Mouse (Mus musculus): ENCODE results near the gene Ncaph. TPM values are rescaled to one million over a fixed set of nuclear protein-coding genes. Genes with fewer than 3 reads are reported as not detected.
"Not testable (repeated sequence)": the region's sequence is repeated elsewhere in the genome, so short reads cannot be mapped to it uniquely, and the experiment has no call there.

Ncaph gene
- polyA plus RNA-seq, 1 experiment from 2014 or later: 52.8 TPM

- 0 out of 2 replicates have a peak, but pooled peaks cover 10% of the 10 kb centered on the region for H3K36me3 ChIP-seq (ENCODE audit: control insufficient read depth, insufficient read depth, low read length)
- H3K9me3 ChIP-seq (replicated peaks; ENCODE audit: control insufficient read depth, low read length): no peaks in the 10 kb centered on the region
- DNase-seq (ENCODE audit: low spot score) (no peak), ATAC-seq (no peak)
- no peaks in the 10 kb centered on the region for H3K27me3 ChIP-seq (replicated peaks; ENCODE audit: control insufficient read depth, insufficient read depth, low read length)
- H3K4me1 ChIP-seq (ENCODE audit: control insufficient read depth, insufficient read depth, low read length): peaks cover 23% of the 10 kb centered on the region
- H3K9ac ChIP-seq (ENCODE audit: low read length): no peak overlapping the region
- no peak overlapping the region for H3K27ac ChIP-seq (ENCODE audit: low read depth, low read length)
- H3K4me2 ChIP-seq (ENCODE audit: low read length): no peak overlapping the region
- H3K4me3 ChIP-seq (ENCODE audit: low read depth, low read length): no peak overlapping the region
- WGBS: 98% methylated on average over 7 of the region's 7 CpGs
These were observed 6.3 kb upstream of the Ncaph start for GRCm38 (mm10) chr2:127140011-127140410.

- Histone ChIP-seq H3K27me3 (replicated peaks; ENCODE audit: control insufficient read depth, insufficient read depth, low read length) (no peaks in the 10 kb centered on the region), H3K9me3 (replicated peaks; ENCODE audit: control insufficient read depth, low read length) (no peaks in the 10 kb centered on the region), H3K27ac (ENCODE audit: low read depth, low read length) (no peak overlapping the region), H3K4me3 (ENCODE audit: low read depth, low read length) (no peak overlapping the region), H3K9ac (ENCODE audit: low read length) (no peak overlapping the region), H3K4me1 (ENCODE audit: control insufficient read depth, insufficient read depth, low read length) (peaks cover 23% of the 10 kb centered on the region), H3K36me3 (ENCODE audit: control insufficient read depth, insufficient read depth, low read length) (0 out of 2 replicates have a peak, but pooled peaks cover 10% of the 10 kb centered on the region), H3K4me2 (ENCODE audit: low read length) (no peak overlapping the region)
- DNase-seq (ENCODE audit: low spot score) (no peak), ATAC-seq (no peak)
- WGBS: 100% methylated on average over 1 of the region's 1 CpGs
These were observed 5.9 kb upstream of the Ncaph start for GRCm38 (mm10) chr2:127139605-127140004.

GRCm38 (mm10) chr2:127139094-127139493, 5.3 kb upstream of the Ncaph start:
- 91% methylated on average over 8 of the region's 8 CpGs for WGBS
- Histone ChIP-seq H3K4me1 (ENCODE audit: control insufficient read depth, insufficient read depth, low read length) (peaks cover 28% of the 10 kb centered on the region), H3K27ac (ENCODE audit: low read depth, low read length) (no peak overlapping the region), H3K4me3 (ENCODE audit: low read depth, low read length) (no peak overlapping the region), H3K36me3 (ENCODE audit: control insufficient read depth, insufficient read depth, low read length) (0 out of 2 replicates have a peak, but pooled peaks cover 10% of the 10 kb centered on the region), H3K4me2 (ENCODE audit: low read length) (no peak overlapping the region), H3K27me3 (replicated peaks; ENCODE audit: control insufficient read depth, insufficient read depth, low read length) (no peaks in the 10 kb centered on the region), H3K9me3 (replicated peaks; ENCODE audit: control insufficient read depth, low read length) (no peaks in the 10 kb centered on the region), H3K9ac (ENCODE audit: low read length) (no peak overlapping the region)
- DNase-seq (ENCODE audit: low spot score) (no peak), ATAC-seq (no peak)

GRCm38 (mm10) chr2:127138449-127138848, 4.7 kb upstream of the Ncaph start:
- Histone ChIP-seq H3K9me3 (replicated peaks; ENCODE audit: control insufficient read depth, low read length) (no peaks in the 10 kb centered on the region), H3K4me1 (ENCODE audit: control insufficient read depth, insufficient read depth, low read length) (peaks cover 24% of the 10 kb centered on the region), H3K27ac (ENCODE audit: low read depth, low read length) (no peak overlapping the region), H3K4me2 (ENCODE audit: low read length) (no peak overlapping the region), H3K9ac (ENCODE audit: low read length) (no peak overlapping the region), H3K27me3 (replicated peaks; ENCODE audit: control insufficient read depth, insufficient read depth, low read length) (no peaks in the 10 kb centered on the region), H3K36me3 (ENCODE audit: control insufficient read depth, insufficient read depth, low read length) (0 out of 2 replicates have a peak, but pooled peaks cover 10% of the 10 kb centered on the region), H3K4me3 (ENCODE audit: low read depth, low read length) (no peak overlapping the region)
- 89% methylated on average over 4 of the region's 4 CpGs for WGBS
- no peak for DNase-seq (ENCODE audit: low spot score)
- ATAC-seq: no peak

GRCm38 (mm10) chr2:127137838-127138420, 4.2 kb upstream of the Ncaph start:
- no peak overlapping the region for H3K9ac ChIP-seq (ENCODE audit: low read length)
- no peaks in the 10 kb centered on the region for H3K27me3 ChIP-seq (replicated peaks; ENCODE audit: control insufficient read depth, insufficient read depth, low read length)
- no peak overlapping the region for H3K4me2 ChIP-seq (ENCODE audit: low read length)
- no peak for ATAC-seq
- no peak overlapping the region for H3K4me3 ChIP-seq (ENCODE audit: low read depth, low read length)
- no peaks in the 10 kb centered on the region for H3K9me3 ChIP-seq (replicated peaks; ENCODE audit: control insufficient read depth, low read length)
- DNase-seq (ENCODE audit: low spot score): no peak
- WGBS: 71% methylated on average over 10 of the region's 10 CpGs
- peaks cover 25% of the 10 kb centered on the region for H3K4me1 ChIP-seq (ENCODE audit: control insufficient read depth, insufficient read depth, low read length)
- no peak overlapping the region; the same call in 1 of the 2 replicates for H3K27ac ChIP-seq (ENCODE audit: low read depth, low read length)
- 0 out of 2 replicates have a peak, but pooled peaks cover 10% of the 10 kb centered on the region for H3K36me3 ChIP-seq (ENCODE audit: control insufficient read depth, insufficient read depth, low read length)

GRCm38 (mm10) chr2:127136979-127137378, 3.2 kb upstream of the Ncaph start:
- Histone ChIP-seq H3K27me3 (replicated peaks; ENCODE audit: control insufficient read depth, insufficient read depth, low read length) (no peaks in the 10 kb centered on the region), H3K36me3 (ENCODE audit: control insufficient read depth, insufficient read depth, low read length) (0 out of 2 replicates have a peak, but pooled peaks cover 10% of the 10 kb centered on the region), H3K9me3 (replicated peaks; ENCODE audit: control insufficient read depth, low read length) (no peaks in the 10 kb centered on the region), H3K4me1 (ENCODE audit: control insufficient read depth, insufficient read depth, low read length) (peaks cover 29% of the 10 kb centered on the region), H3K9ac (ENCODE audit: low read length) (0 out of 2 replicates have a peak overlapping the region, but pooled peaks have one; percentile 1), H3K4me3 (ENCODE audit: low read depth, low read length) (no peak overlapping the region), H3K27ac (ENCODE audit: low read depth, low read length) (peak overlapping the region; percentile 40; the same call in 1 of the 2 replicates), H3K4me2 (ENCODE audit: low read length) (peak overlapping the region; percentile 26; the same call in 1 of the 2 replicates)
- DNase-seq (ENCODE audit: low spot score) (peak; percentile 91), ATAC-seq (peak; percentile 65)
- WGBS: under 1% methylated on average over 5 of the region's 5 CpGs

- WGBS: 43% methylated on average over 2 of the region's 3 CpGs
- H3K4me2 ChIP-seq (ENCODE audit: low read length); DNase-seq (ENCODE audit: low spot score); H3K9me3 ChIP-seq (replicated peaks; ENCODE audit: control insufficient read depth, low read length); H3K27ac ChIP-seq (ENCODE audit: low read depth, low read length); ATAC-seq; H3K36me3 ChIP-seq (ENCODE audit: control insufficient read depth, insufficient read depth, low read length); H3K4me3 ChIP-seq (ENCODE audit: low read depth, low read length); H3K27me3 ChIP-seq (replicated peaks; ENCODE audit: control insufficient read depth, insufficient read depth, low read length); H3K9ac ChIP-seq (ENCODE audit: low read length): not testable (repeated sequence)
- H3K4me1 ChIP-seq (ENCODE audit: control insufficient read depth, insufficient read depth, low read length): peaks cover 29% of the 10 kb centered on the region
These were observed 1.5 kb upstream of the Ncaph start for GRCm38 (mm10) chr2:127135255-127135654.

- no peak overlapping the region for H3K27ac ChIP-seq (ENCODE audit: low read depth, low read length)
- no peak overlapping the region for H3K4me3 ChIP-seq (ENCODE audit: low read depth, low read length)
- ATAC-seq: no peak
- no peak for DNase-seq (ENCODE audit: low spot score)
- H3K4me2 ChIP-seq (ENCODE audit: low read length): peak overlapping the region; percentile 68; the same call in 1 of the 2 replicates
- no peaks in the 10 kb centered on the region for H3K9me3 ChIP-seq (replicated peaks; ENCODE audit: control insufficient read depth, low read length)
- no peak overlapping the region for H3K9ac ChIP-seq (ENCODE audit: low read length)
- H3K27me3 ChIP-seq (replicated peaks; ENCODE audit: control insufficient read depth, insufficient read depth, low read length): no peaks in the 10 kb centered on the region
- 76% methylated on average over 8 of the region's 8 CpGs for WGBS
- peaks cover 5% of the 10 kb centered on the region for H3K36me3 ChIP-seq (ENCODE audit: control insufficient read depth, insufficient read depth, low read length)
- peaks cover 19% of the 10 kb centered on the region for H3K4me1 ChIP-seq (ENCODE audit: control insufficient read depth, insufficient read depth, low read length)
These were observed 2.4 kb downstream of the Ncaph start for GRCm38 (mm10) chr2:127131353-127131752.

- WGBS: 85% methylated on average over 5 of the region's 5 CpGs
- no peaks in the 10 kb centered on the region for H3K9me3 ChIP-seq (replicated peaks; ENCODE audit: control insufficient read depth, low read length)
- H3K27ac ChIP-seq (ENCODE audit: low read depth, low read length): no peak overlapping the region
- H3K27me3 ChIP-seq (replicated peaks; ENCODE audit: control insufficient read depth, insufficient read depth, low read length): no peaks in the 10 kb centered on the region
- H3K4me2 ChIP-seq (ENCODE audit: low read length): no peak overlapping the region
- no peak for ATAC-seq
- no peak overlapping the region for H3K4me3 ChIP-seq (ENCODE audit: low read depth, low read length)
- peaks cover 11% of the 10 kb centered on the region for H3K4me1 ChIP-seq (ENCODE audit: control insufficient read depth, insufficient read depth, low read length)
- no peak overlapping the region for H3K9ac ChIP-seq (ENCODE audit: low read length)
- H3K36me3 ChIP-seq (ENCODE audit: control insufficient read depth, insufficient read depth, low read length): peaks cover 29% of the 10 kb centered on the region
- no peak for DNase-seq (ENCODE audit: low spot score)
These were observed 4.8 kb downstream of the Ncaph start for GRCm38 (mm10) chr2:127128926-127129325.
